Mouse (Mus musculus) neural tube, embryonic 15.5 days (tissue): ENCODE measurements around the gene Cacna1e. TPM values are rescaled to one million over a fixed set of nuclear protein-coding genes. Genes with fewer than 3 reads are reported as not detected.

Experiments
- ATAC-seq: fragments of 200-750 bp; cut with Nextera tagmentation; 2 replicates; pipeline ENCODE4 v1.8.0; 2017; ENCODE audit warnings: mild to moderate bottlenecking, moderate TSS enrichment, moderate library complexity; ENCODE audit not compliant: low FRiP score
- H3K27ac ChIP-seq: fragments of 300-500 bp; sonication (generic); replicated peaks from 2 replicates; pipeline ENCODE4 v1.5.1; 2015; ENCODE audit warnings: mild to moderate bottlenecking, inconsistent platforms
- H3K27me3 ChIP-seq: fragments of 300-500 bp; sonication (generic); replicated peaks from 2 replicates; pipeline ENCODE4 v1.6.1; 2015; ENCODE audit warnings: inconsistent platforms
- H3K36me3 ChIP-seq: fragments of 300-500 bp; sonication (generic); 2 replicates; pipeline ENCODE4 v1.6.1; 2015; ENCODE audit warnings: inconsistent platforms
- H3K4me1 ChIP-seq: fragments of 300-500 bp; sonication (generic); 2 replicates; pipeline ENCODE4 v1.6.1; 2015; ENCODE audit warnings: inconsistent platforms
- H3K4me2 ChIP-seq: fragments of 300-500 bp; sonication (generic); 2 replicates; pipeline ENCODE4 v1.6.1; 2015; ENCODE audit warnings: inconsistent platforms, mild to moderate bottlenecking, moderate library complexity
- H3K4me3 ChIP-seq: fragments of 300-500 bp; sonication (generic); replicated peaks from 2 replicates; pipeline ENCODE4 v1.5.1; 2015; ENCODE audit warnings: mild to moderate bottlenecking, inconsistent platforms
- H3K9ac ChIP-seq: fragments of 300-500 bp; sonication (generic); replicated peaks from 2 replicates; pipeline ENCODE4 v1.6.1; 2015; ENCODE audit warnings: mild to moderate bottlenecking, inconsistent platforms
- H3K9me3 ChIP-seq: fragments of 300-500 bp; sonication (generic); replicated peaks from 2 replicates; pipeline ENCODE4 v1.6.1; 2016; ENCODE audit warnings: inconsistent platforms
- WGBS: fragments of 180-500 bp; shearing (Covaris S2); methylation state at CpG from one replicate; pipeline ENCODE4 v1.1.7; 2015; ENCODE audit warnings: mixed read lengths; 5-methylcytosine and 5-hydroxymethylcytosine counted together
- polyA plus RNA-seq: library from polyadenylated mRNA; unstranded; fragments of >200 nt; fragmentation: Nextera tagmentation; extraction: Ambion mirVana; gene quantifications from 2 replicates; pipeline ENCODE4 v1.2.1, GENCODE M21; 2015

The Cacna1e gene
- 12.7 and 17.1 TPM in 2 replicates for polyA plus RNA-seq

DNA sequence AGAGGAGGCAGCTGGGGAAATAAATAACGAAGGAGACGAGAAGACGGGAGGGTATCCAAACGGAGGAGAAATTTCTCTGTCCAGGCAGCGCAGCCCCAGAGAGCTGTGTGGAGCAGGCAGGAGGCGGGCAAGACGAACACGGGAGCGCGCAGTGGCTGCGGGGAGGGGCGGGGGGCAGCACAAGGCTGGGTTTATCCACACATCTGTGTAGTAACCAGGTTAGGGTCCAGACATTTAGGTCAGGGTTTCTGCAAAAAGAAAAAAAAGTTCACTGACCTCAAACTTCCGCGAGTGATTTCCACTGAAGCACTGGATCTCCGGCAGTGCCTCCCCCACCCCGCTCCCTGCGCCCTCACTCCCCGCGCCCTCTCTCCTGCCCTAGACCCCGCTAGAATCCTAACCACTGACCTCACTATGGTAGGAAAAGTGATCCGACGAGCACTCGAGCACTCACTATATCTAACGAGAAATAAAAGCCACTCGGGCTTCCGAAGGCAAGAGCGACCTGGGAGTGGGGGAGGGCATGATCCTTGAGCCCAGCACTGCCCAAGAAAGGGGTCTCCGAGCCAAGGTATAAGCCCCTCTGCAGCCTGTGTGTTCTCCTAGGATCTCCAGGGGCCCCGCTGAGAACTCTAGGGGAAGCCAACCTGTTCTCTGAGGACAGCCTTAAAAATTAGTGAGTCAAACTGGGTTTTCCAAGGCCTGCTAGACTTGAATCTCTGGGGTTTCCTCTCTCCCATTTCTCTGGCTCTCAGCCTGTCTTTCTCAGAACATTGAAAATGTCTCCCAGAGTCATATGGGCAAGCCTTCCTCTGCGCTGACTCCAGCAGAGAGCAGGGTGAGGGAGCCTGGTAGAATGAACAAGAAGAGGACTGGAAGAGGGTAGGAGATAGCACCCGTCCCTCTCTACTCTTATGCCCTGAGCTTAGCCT, at the start of gene Cacna1e:
Cacna1e (minus strand) TSS at position 227 of the 932 bp plus-strand sequence.
- H3K36me3 ChIP-seq = no peaks in the 10 kb centered on the region
- no peak; the same call in 1 of the 2 replicates for ATAC-seq
- peak within 1 kb of the TSS; percentile 29; the same call in 1 of the 2 replicates for H3K9ac ChIP-seq
- 6% methylated on average over 31 of the region's 31 CpGs for whole genome bisulfite sequencing
- H3K4me2 ChIP-seq = peak within 1 kb of the TSS; percentile 84
- H3K27ac ChIP-seq = no peak within 1 kb of the TSS
- peaks cover 18% of the 10 kb centered on the region for H3K27me3 ChIP-seq
- H3K9me3 ChIP-seq = no peaks in the 10 kb centered on the region
- H3K4me1 ChIP-seq = peaks cover 30% of the 10 kb centered on the region
- peak within 1 kb of the TSS; percentile 44 for H3K4me3 ChIP-seq

DNA sequence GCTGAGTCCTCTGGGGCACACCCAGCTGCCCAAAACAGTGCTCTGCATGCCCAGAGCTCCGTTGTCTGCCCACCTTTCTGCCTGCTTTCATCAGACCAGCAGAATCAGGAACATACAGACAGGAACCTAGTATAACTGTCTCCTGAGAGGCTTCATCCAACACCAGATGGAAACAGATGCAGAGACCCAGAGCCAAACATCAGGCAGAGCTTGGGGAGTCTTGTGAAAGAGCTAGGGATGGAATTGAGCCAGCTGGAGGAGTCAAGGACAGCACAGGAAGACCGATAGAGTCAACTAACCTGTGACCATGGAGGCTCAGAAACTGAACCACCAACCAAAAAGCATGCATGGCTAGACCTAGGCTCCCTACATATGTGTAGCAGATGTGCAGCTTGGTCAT, 34.1 kb upstream of the Cacna1e start:
- Histone ChIP-seq H3K4me3 (no peak overlapping the region), H3K36me3 (no peaks in the 10 kb centered on the region), H3K9ac (no peak overlapping the region), H3K4me2 (no peak overlapping the region), H3K27ac (no peak overlapping the region), H3K27me3 (no peaks in the 10 kb centered on the region), H3K4me1 (no peaks in the 10 kb centered on the region), H3K9me3 (no peaks in the 10 kb centered on the region)
- no peak for ATAC-seq
- 81% methylated on average over 2 of the region's 2 CpGs for WGBS

DNA sequence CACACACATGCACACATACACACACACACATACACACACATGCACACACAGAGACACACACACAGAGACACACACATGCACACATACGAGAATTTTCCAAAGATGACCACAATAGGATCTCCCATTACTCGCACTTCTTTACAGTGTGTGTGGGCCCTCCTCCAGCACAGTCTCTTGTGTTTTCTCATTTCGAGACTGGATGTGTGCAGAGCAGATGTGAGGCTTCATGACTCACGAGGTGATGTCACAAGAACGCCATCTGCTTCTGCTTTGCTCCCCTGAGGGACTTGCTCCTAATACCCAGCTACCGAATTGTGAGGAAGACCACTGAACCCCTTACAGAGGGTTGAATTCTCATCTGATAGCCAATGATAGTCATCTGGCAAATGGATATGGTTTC, 33.1 kb upstream of the Cacna1e start:
- H3K4me3 ChIP-seq = no peak overlapping the region
- no peaks in the 10 kb centered on the region for H3K4me1 ChIP-seq
- no peak overlapping the region for H3K9ac ChIP-seq
- no peak for ATAC-seq
- no peaks in the 10 kb centered on the region for H3K27me3 ChIP-seq
- WGBS = 69% methylated on average over 6 of the region's 6 CpGs
- no peak overlapping the region for H3K27ac ChIP-seq
- H3K36me3 ChIP-seq = no peaks in the 10 kb centered on the region
- no peaks in the 10 kb centered on the region for H3K9me3 ChIP-seq
- no peak overlapping the region for H3K4me2 ChIP-seq

DNA sequence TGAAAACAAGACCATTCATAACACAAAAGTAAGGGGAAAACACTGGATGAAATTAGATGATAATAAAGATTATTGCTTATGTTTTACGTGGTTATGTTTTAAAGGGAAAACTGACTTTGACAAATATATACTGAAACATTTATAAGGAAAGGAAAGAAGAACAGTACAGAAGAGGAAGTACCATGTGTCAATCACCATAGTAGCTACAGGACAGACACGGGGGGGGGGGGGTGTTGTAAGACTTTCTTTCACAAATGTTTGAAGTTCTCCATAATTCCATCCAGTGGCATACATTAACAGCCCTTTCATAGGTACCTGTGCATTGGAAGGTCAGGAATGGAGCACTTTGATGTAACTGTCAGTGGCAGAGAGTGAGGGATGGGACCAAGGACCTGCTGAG, 25.3 kb upstream of the Cacna1e start:
- H3K9ac ChIP-seq = no peak overlapping the region
- H3K9me3 ChIP-seq = no peaks in the 10 kb centered on the region
- no peak overlapping the region for H3K4me3 ChIP-seq
- no peak overlapping the region for H3K4me2 ChIP-seq
- ATAC-seq = no peak
- no peaks in the 10 kb centered on the region for H3K27me3 ChIP-seq
- WGBS = 73% methylated on average over 2 of the region's 2 CpGs
- no peaks in the 10 kb centered on the region for H3K36me3 ChIP-seq
- H3K27ac ChIP-seq = no peak overlapping the region
- H3K4me1 ChIP-seq = no peaks in the 10 kb centered on the region

DNA sequence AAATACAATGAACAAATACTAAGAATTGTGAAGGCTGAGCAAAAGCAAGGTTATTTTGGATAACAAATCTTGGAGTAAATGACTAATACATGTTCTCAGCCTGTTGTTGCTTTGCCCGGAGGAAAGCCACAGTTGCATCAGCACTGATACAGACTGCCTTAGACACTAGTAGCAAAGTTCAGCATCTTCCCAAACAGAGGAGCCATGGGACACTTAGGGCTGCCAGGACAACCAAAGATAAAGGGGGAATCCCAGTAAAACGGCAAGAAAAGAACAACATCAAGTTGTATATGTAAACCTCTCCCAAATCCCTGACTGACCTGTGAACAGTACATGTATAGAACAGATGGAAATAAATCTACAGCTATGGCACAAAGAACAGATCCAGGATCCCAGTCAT, 13.1 kb upstream of the Cacna1e start:
- WGBS = 82% methylated on average over 2 of the region's 2 CpGs
- Histone ChIP-seq H3K9me3 (no peaks in the 10 kb centered on the region), H3K4me3 (no peak overlapping the region), H3K27me3 (no peaks in the 10 kb centered on the region), H3K9ac (no peak overlapping the region), H3K4me2 (no peak overlapping the region), H3K27ac (no peak overlapping the region), H3K36me3 (no peaks in the 10 kb centered on the region), H3K4me1 (no peaks in the 10 kb centered on the region)
- ATAC-seq = no peak

DNA sequence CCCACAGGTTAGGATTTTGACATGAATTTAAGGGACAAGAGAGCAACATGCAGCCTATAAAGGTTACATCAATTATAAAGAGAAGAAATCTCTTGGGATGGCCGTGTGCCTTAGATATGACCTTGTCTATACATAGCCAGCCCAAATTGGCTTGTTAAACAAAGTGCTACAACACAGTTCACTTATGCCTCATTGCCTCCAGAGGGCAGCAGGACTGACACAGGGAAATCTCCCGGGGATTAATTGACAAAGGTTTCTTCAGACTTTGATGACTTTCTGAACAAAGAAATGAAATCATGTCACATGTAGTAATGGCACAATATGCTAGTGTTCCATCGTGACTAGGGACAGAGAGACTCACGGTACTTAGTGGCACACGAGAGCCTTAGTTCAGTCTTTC, 5.9 kb upstream of the Cacna1e start:
- H3K9ac ChIP-seq = no peak overlapping the region
- H3K36me3 ChIP-seq = no peaks in the 10 kb centered on the region
- H3K4me1 ChIP-seq = peaks cover 10% of the 10 kb centered on the region
- no peak overlapping the region for H3K4me2 ChIP-seq
- WGBS = 68% methylated on average over 5 of the region's 5 CpGs
- H3K4me3 ChIP-seq = no peak overlapping the region
- no peak overlapping the region for H3K27ac ChIP-seq
- H3K27me3 ChIP-seq = peaks cover 3% of the 10 kb centered on the region
- no peak for ATAC-seq
- H3K9me3 ChIP-seq = no peaks in the 10 kb centered on the region

DNA sequence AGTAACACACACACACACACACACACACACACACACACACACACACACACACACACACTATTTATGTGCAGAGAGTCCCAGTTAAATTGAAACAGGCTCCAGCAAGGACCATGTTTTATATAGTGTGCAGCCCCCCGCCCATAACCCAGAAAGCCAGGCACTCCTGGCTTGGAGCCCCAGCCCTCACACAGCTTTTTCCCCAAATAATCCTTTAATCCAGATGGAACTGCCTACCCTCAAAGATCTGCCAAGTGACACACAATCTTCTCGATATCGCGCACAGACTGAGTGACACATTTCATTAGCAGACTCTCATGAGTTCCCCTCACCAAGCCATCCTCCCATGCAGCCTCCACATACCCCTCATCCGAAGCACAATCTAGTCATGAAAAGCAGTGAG, 4.2 kb upstream of the Cacna1e start:
- 82% methylated on average over 5 of the region's 5 CpGs for WGBS
- Histone ChIP-seq H3K36me3 (no peaks in the 10 kb centered on the region), H3K4me1 (peaks cover 27% of the 10 kb centered on the region), H3K27ac (no peak overlapping the region), H3K9me3 (no peaks in the 10 kb centered on the region), H3K9ac (no peak overlapping the region), H3K4me2 (no peak overlapping the region), H3K27me3 (peaks cover 9% of the 10 kb centered on the region), H3K4me3 (no peak overlapping the region)
- ATAC-seq = no peak

DNA sequence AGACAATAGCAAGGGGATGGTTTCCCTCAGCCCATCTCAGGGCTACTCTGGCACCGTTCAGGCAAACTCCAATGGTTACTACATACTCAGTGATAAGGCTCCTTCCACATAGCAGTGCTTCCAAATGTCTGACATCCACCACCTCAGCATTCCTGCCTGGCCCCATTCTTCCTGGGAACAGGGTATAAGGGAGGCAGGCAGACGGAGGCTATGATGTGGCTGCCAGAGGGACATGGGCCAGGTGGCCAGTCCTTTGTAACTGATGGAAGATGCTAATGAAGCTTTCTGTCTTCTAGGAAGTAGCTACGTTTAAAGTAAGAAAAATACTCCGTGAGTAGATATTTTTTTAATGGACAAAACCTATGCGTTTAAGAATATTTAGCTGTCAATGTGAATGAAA, 3.7 kb upstream of the Cacna1e start:
- H3K36me3 ChIP-seq = no peaks in the 10 kb centered on the region
- no peak for ATAC-seq
- peaks cover 30% of the 10 kb centered on the region for H3K4me1 ChIP-seq
- no peak overlapping the region for H3K4me2 ChIP-seq
- no peaks in the 10 kb centered on the region for H3K9me3 ChIP-seq
- H3K27me3 ChIP-seq = peaks cover 14% of the 10 kb centered on the region
- no peak overlapping the region for H3K4me3 ChIP-seq
- H3K9ac ChIP-seq = no peak overlapping the region
- WGBS = 75% methylated on average over 5 of the region's 5 CpGs
- H3K27ac ChIP-seq = no peak overlapping the region

DNA sequence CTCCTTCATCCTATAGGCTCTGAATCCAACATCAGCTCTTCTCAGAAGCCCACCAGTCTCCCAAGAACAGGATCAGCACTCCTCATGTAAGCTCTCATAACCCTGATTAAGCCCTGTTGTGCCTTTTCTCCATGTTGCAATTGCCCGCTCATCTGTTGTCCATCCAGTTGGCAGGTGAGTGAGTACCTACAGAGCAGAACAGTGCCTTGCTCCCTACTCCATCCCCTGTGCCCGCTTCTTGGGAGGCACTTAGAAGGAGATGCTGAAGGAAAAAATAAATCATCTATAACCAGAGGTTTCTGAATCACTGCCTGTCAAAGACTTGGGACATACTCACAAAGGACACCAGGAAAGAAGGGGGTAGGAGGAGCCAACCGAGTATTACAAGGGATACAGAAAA, 3.2 kb upstream of the Cacna1e start:
- whole genome bisulfite sequencing = 79% methylated on average over 3 of the region's 3 CpGs
- no peak overlapping the region for H3K27ac ChIP-seq
- no peak overlapping the region for H3K9ac ChIP-seq

DNA sequence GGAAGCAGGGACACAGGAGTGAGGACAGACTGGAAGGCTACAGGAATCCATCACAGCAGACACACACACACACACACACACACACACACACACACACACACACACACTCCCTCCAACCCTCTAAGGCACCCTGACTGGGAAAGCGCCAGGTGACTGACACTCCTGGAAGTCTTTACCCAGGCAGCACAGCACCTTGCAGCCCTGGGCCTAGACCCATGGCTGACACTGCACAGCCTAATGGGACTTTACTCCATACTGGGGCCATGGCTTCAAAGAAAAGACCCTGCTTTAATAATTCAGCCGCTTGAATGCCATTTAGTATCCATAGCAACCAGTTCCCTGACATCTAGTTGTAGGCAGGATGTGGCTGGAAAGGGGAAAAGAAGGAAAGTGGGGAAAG, 2.3 kb upstream of the Cacna1e start:
- no peak overlapping the region for H3K4me3 ChIP-seq
- no peaks in the 10 kb centered on the region for H3K9me3 ChIP-seq
- H3K4me1 ChIP-seq = peaks cover 30% of the 10 kb centered on the region
- H3K9ac ChIP-seq = no peak overlapping the region
- H3K27me3 ChIP-seq = peaks cover 16% of the 10 kb centered on the region
- peak; percentile 57 for ATAC-seq
- 0 out of 2 replicates have a peak overlapping the region, but pooled peaks have one; percentile 28 for H3K27ac ChIP-seq
- no peak overlapping the region for H3K4me2 ChIP-seq
- 45% methylated on average over 2 of the region's 2 CpGs for WGBS
- no peaks in the 10 kb centered on the region for H3K36me3 ChIP-seq

More for the DNA sequence above, 3.2 kb upstream of the Cacna1e start:
- Histone ChIP-seq H3K9me3 (no peaks in the 10 kb centered on the region), H3K4me3 (no peak overlapping the region), H3K4me1 (peaks cover 30% of the 10 kb centered on the region), H3K27me3 (peaks cover 16% of the 10 kb centered on the region), H3K4me2 (no peak overlapping the region), H3K36me3 (no peaks in the 10 kb centered on the region)
- no peak for ATAC-seq

DNA sequence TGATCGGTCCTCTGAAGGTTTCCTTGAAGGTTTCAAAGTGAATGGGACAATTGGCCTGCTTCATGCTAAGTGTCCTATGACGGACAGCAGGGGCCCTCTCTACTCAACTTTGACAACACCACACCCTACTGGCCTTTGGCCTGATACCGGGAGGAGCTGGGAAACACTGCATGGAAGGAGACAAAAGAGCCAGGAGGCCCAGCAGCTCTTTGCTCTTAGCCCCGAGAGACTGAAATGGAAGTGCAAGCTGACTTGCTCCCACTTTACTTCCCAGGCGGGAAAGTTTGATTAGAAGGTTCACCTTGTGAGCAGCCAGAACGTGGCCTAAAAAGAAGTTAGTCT, 877 bp upstream of the Cacna1e start:
- Histone ChIP-seq H3K9ac (no peak overlapping the region), H3K4me1 (peaks cover 30% of the 10 kb centered on the region), H3K4me2 (0 out of 2 replicates have a peak overlapping the region, but pooled peaks have one; percentile 84), H3K27ac (no peak overlapping the region), H3K4me3 (no peak overlapping the region), H3K27me3 (peaks cover 18% of the 10 kb centered on the region), H3K36me3 (no peaks in the 10 kb centered on the region), H3K9me3 (no peaks in the 10 kb centered on the region)
- no peak for ATAC-seq
- WGBS = 43% methylated on average over 6 of the region's 6 CpGs

DNA sequence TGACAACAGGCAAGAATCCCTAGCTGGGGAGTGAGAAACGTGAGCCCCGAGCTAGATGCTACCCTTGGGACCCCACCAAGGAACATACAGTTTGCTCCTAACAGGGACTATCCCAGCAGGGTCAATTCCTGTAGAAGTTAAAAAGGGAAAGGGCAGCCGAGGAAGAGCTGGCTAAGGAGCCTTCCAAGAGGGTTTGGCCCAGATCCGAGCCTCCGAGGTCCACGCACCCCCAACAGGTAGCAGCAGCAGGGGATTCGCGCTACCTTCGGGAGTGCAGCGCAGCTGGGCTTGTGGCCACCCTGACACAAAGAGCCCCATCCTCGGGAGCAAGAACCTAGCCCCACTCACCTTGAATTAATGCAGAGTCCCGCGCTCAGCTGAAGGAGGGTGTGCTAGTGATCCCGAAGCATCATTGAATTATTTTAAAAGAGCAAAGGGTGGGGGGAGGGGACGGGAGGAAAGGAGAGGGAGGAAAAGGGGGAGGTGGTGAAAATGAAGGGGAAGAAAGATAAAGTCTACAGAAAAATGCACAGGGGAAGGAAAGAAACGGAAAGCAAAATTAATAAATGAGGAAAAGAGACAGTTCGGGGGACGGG, 607 bp downstream of the Cacna1e start:
- H3K9me3 ChIP-seq = no peaks in the 10 kb centered on the region
- no peak for ATAC-seq
- H3K4me1 ChIP-seq = peaks cover 30% of the 10 kb centered on the region
- H3K36me3 ChIP-seq = no peaks in the 10 kb centered on the region
- H3K4me2 ChIP-seq = peak overlapping the region; percentile 84
- H3K4me3 ChIP-seq = peak overlapping the region; percentile 44
- H3K27me3 ChIP-seq = peaks cover 18% of the 10 kb centered on the region
- 5% methylated on average over 18 of the region's 18 CpGs for WGBS
- peak overlapping the region; percentile 29; the same call in 1 of the 2 replicates for H3K9ac ChIP-seq
- H3K27ac ChIP-seq = no peak overlapping the region
